In the genomic region with DNA sequence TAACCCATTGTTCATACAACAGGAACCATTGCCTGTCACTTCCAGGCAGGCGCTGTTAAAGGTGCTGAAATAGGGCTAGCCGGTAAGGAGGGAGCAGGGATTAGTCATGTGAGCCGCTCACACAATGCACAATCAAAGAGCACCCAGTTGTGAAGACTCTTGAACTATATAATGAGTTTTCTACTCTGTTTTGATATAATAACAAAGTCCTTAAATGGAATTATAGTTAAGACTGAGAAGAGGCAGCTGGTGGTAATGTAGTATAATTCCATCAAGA, we compare ENCODE assay signal across 15 mouse cellular contexts.
A peak's percentile ranks its signal among the peaks of the same experiment; 100 is the strongest.
DNase-seq lines count a peak whose midpoint lies in the region; ATAC-seq and TF ChIP-seq lines count a peak whose summit lies in the region.
"Had no signal": no experiment of that assay in that cellular context is flagged by ENCODE, and none has a peak within 500 bp of the region (broad histone marks: within the 10 kb centered on the region; RNA-seq: fewer than 3 reads in every experiment).

No protein-coding gene starts in this region.

- DNase-seq in forebrain, embryonic 14.5 days (ENCODE audit: low spot score) = no peak
- DNase-seq in forebrain, postnatal 0 days = no peak
- DNase-seq in limb, embryonic 11.5 days (ENCODE audit: low spot score) = peak; percentile 38
- DNase-seq in limb, embryonic 10.5 days (ENCODE audit: low spot score) = no peak
- peak; percentile 40 for DNase-seq in ES-E14 (ENCODE audit: low read depth, low spot score)
- DNase-seq in midbrain, embryonic 14.5 days = peak; percentile 40
- DNase-seq in left cerebral cortex, adult 8-10 months (ENCODE audit: low spot score in 2 of 2) = no peak
- DNase-seq: B cell, adult 2 months; cerebellum, adult 11-12 months; heart, adult 18-20 months; thymus, adult 18-20 months had no signal

- H3K9me3 ChIP-seq in forebrain, embryonic 14.5 days (replicated peaks; ENCODE audit: control insufficient read depth, low read length) = no peaks in the 10 kb centered on the region
- H3K9me3 ChIP-seq in forebrain, postnatal 0 days (ENCODE audit: low read length) = no peaks in the 10 kb centered on the region
- no peaks in the 10 kb centered on the region for H3K9me3 ChIP-seq in limb, embryonic 11.5 days (ENCODE audit: control insufficient read depth, low read length)
- H3K9me3 ChIP-seq in limb, embryonic 10.5 days (replicated peaks) = no peaks in the 10 kb centered on the region
- no peaks in the 10 kb centered on the region for H3K9me3 ChIP-seq in ES-E14 (ENCODE audit: control insufficient read depth, insufficient read depth, low read depth, low read length)
- no peaks in the 10 kb centered on the region for H3K9me3 ChIP-seq in midbrain, embryonic 14.5 days (ENCODE audit: control insufficient read depth, low read length)
- H3K9me3 ChIP-seq: heart, embryonic 15.5 days; lung, embryonic 15.5 days; megakaryocyte, embryonic 14.5 days had no signal

- H3K4me3 ChIP-seq in forebrain, embryonic 14.5 days (ENCODE audit: low read depth, low read length) = no peak overlapping the region
- H3K4me3 ChIP-seq in forebrain, postnatal 0 days (ENCODE audit: low read depth, low read length) = no peak overlapping the region
- no peak overlapping the region for H3K4me3 ChIP-seq in limb, embryonic 11.5 days (ENCODE audit: low read depth, low read length)
- no peak overlapping the region for H3K4me3 ChIP-seq in limb, embryonic 10.5 days
- no peak overlapping the region for H3K4me3 ChIP-seq in ES-E14 (ENCODE audit: insufficient read depth in 1 of 2, low read depth in 1 of 2, low read length in 2 of 2, poor library complexity in 1 of 2, severe bottlenecking in 1 of 2)
- no peak overlapping the region for H3K4me3 ChIP-seq in midbrain, embryonic 14.5 days (replicated peaks; ENCODE audit: low read depth, low read length)
- H3K4me3 ChIP-seq: heart, embryonic 15.5 days; lung, embryonic 15.5 days; megakaryocyte, embryonic 14.5 days had no signal

- no peaks in the 10 kb centered on the region for H3K36me3 ChIP-seq in forebrain, embryonic 14.5 days (ENCODE audit: control insufficient read depth, insufficient read depth, low read length)
- H3K36me3 ChIP-seq in forebrain, postnatal 0 days (ENCODE audit: insufficient read depth) = no peaks in the 10 kb centered on the region
- H3K36me3 ChIP-seq in limb, embryonic 11.5 days (ENCODE audit: control insufficient read depth, insufficient read depth, low read length) = no peaks in the 10 kb centered on the region
- H3K36me3 ChIP-seq in limb, embryonic 10.5 days = no peaks in the 10 kb centered on the region
- H3K36me3 ChIP-seq in ES-E14 (ENCODE audit: control insufficient read depth, insufficient read depth, low read length, poor library complexity, severe bottlenecking) = no peaks in the 10 kb centered on the region
- H3K36me3 ChIP-seq in midbrain, embryonic 14.5 days (ENCODE audit: control insufficient read depth, insufficient read depth, low read length) = no peaks in the 10 kb centered on the region
- H3K36me3 ChIP-seq: heart, embryonic 15.5 days; lung, embryonic 15.5 days had no signal

- no peak overlapping the region for H3K4me2 ChIP-seq in forebrain, embryonic 14.5 days (ENCODE audit: low read length)
- no peak overlapping the region for H3K4me2 ChIP-seq in forebrain, postnatal 0 days (ENCODE audit: low read depth)
- H3K4me2 ChIP-seq in limb, embryonic 11.5 days (ENCODE audit: low read depth, severe bottlenecking) = no peak overlapping the region
- no peak overlapping the region for H3K4me2 ChIP-seq in midbrain, embryonic 14.5 days (ENCODE audit: low read length)
- H3K4me2 ChIP-seq: heart, embryonic 15.5 days; lung, embryonic 15.5 days had no signal

- no peak for TF ChIP-seq CTCF in forebrain, postnatal 0 days (IDR thresholded peaks at IDR 0.05; ENCODE audit: low read depth)

- H3K9ac ChIP-seq in forebrain, embryonic 14.5 days (ENCODE audit: low read length) = no peak overlapping the region
- H3K9ac ChIP-seq in forebrain, postnatal 0 days = no peak overlapping the region
- H3K9ac ChIP-seq in limb, embryonic 11.5 days (ENCODE audit: low read length) = no peak overlapping the region
- H3K9ac ChIP-seq in ES-E14 (ENCODE audit: insufficient read depth, low read depth, low read length, poor library complexity, severe bottlenecking) = no peak overlapping the region
- no peak overlapping the region for H3K9ac ChIP-seq in midbrain, embryonic 14.5 days (replicated peaks; ENCODE audit: low read length)
- H3K9ac ChIP-seq: heart, embryonic 15.5 days; lung, embryonic 15.5 days had no signal

- peaks cover 7% of the 10 kb centered on the region for H3K4me1 ChIP-seq in forebrain, embryonic 14.5 days (ENCODE audit: control insufficient read depth, insufficient read depth, low read length)
- H3K4me1 ChIP-seq in forebrain, postnatal 0 days (ENCODE audit: insufficient read depth) = no peaks in the 10 kb centered on the region; the same call in 1 of the 2 replicates
- no peaks in the 10 kb centered on the region for H3K4me1 ChIP-seq in limb, embryonic 11.5 days (ENCODE audit: control insufficient read depth, insufficient read depth, low read length)
- H3K4me1 ChIP-seq in limb, embryonic 10.5 days = no peaks in the 10 kb centered on the region
- H3K4me1 ChIP-seq in ES-E14 (ENCODE audit: control insufficient read depth in 2 of 2, insufficient read depth in 2 of 2, low read length in 2 of 2, poor library complexity in 1 of 2) = 0 out of 4 replicates have a peak, but pooled peaks cover 0 to 2% of the 10 kb centered on the region in 2 experiments
- H3K4me1 ChIP-seq in midbrain, embryonic 14.5 days (ENCODE audit: control insufficient read depth, insufficient read depth, low read length) = peaks cover 9% of the 10 kb centered on the region
- H3K4me1 ChIP-seq: heart, embryonic 15.5 days; lung, embryonic 15.5 days; megakaryocyte, embryonic 14.5 days had no signal

- WGBS in forebrain, embryonic 14.5 days = 7% methylated on average over 3 of the region's 3 CpGs
- 20% methylated on average over 3 of the region's 3 CpGs for WGBS in forebrain, postnatal 0 days
- 18% methylated on average over 3 of the region's 3 CpGs for WGBS in limb, embryonic 11.5 days
- 21% methylated on average over 3 of the region's 3 CpGs for WGBS in limb, embryonic 10.5 days
- WGBS in midbrain, embryonic 14.5 days = 19% methylated on average over 3 of the region's 3 CpGs

- no peak overlapping the region for H3K27ac ChIP-seq in forebrain, embryonic 14.5 days (ENCODE audit: low read depth, low read length)
- no peak overlapping the region for H3K27ac ChIP-seq in forebrain, postnatal 0 days (ENCODE audit: low read depth, low read length)
- no peak overlapping the region for H3K27ac ChIP-seq in limb, embryonic 11.5 days (replicated peaks; ENCODE audit: low read depth, low read length)
- no peak overlapping the region for H3K27ac ChIP-seq in limb, embryonic 10.5 days
- H3K27ac ChIP-seq in ES-E14 (ENCODE audit: insufficient read depth, low read depth, low read length, poor library complexity, severe bottlenecking) = no peak overlapping the region
- H3K27ac ChIP-seq in midbrain, embryonic 14.5 days (replicated peaks; ENCODE audit: low read depth, low read length) = peak overlapping the region; percentile 42
- H3K27ac ChIP-seq: heart, embryonic 15.5 days; lung, embryonic 15.5 days had no signal

- ATAC-seq in forebrain, embryonic 14.5 days = peak; percentile 60
- ATAC-seq in forebrain, postnatal 0 days = no peak
- no peak for ATAC-seq in limb, embryonic 11.5 days (ENCODE audit: insufficient number of reproducible peaks, low FRiP score, low TSS enrichment, low read depth)
- no peak for ATAC-seq in midbrain, embryonic 14.5 days (ENCODE audit: low FRiP score, low TSS enrichment)
- ATAC-seq in inflammation-experienced regulatory T-cells, adult 6 months = no peak

- in situ Hi-C loops in ES-E14 (cut with MboI; ENCODE audit: low sequenced_read_pairs in 2 of 2, unreplicated experiment in 2 of 2) = no loop called here

- no peaks in the 10 kb centered on the region for H3K27me3 ChIP-seq in forebrain, embryonic 14.5 days (replicated peaks; ENCODE audit: control insufficient read depth, insufficient read depth, low read length)
- H3K27me3 ChIP-seq in forebrain, postnatal 0 days (ENCODE audit: insufficient read depth, low read length) = no peaks in the 10 kb centered on the region
- no peaks in the 10 kb centered on the region for H3K27me3 ChIP-seq in limb, embryonic 11.5 days (ENCODE audit: control insufficient read depth, insufficient read depth, low read length)
- no peaks in the 10 kb centered on the region for H3K27me3 ChIP-seq in limb, embryonic 10.5 days (ENCODE audit: low read depth, poor library complexity, severe bottlenecking)
- no peaks in the 10 kb centered on the region for H3K27me3 ChIP-seq in midbrain, embryonic 14.5 days (ENCODE audit: control insufficient read depth, insufficient read depth, low read length)
- H3K27me3 ChIP-seq: heart, embryonic 15.5 days; lung, embryonic 15.5 days; megakaryocyte, embryonic 14.5 days had no signal

TF ChIP-seq in ES-E14, 5 proteins besides CTCF, POLR2A, EP300 and RAD21:
- TF ChIP-seq ZNF384 (IDR thresholded peaks at IDR 0.05; ENCODE audit: low read depth, low read length) = no peak
- no peak for TF ChIP-seq ZC3H11A (IDR thresholded peaks at IDR 0.05; ENCODE audit: borderline replicate concordance, low read depth, low read length)
- no peak for TF ChIP-seq HCFC1 (IDR thresholded peaks at IDR 0.05; ENCODE audit: borderline replicate concordance, insufficient read depth, low read length)
- TF ChIP-seq MAFK (IDR thresholded peaks at IDR 0.05; ENCODE audit: insufficient read depth, low read depth, low read length) = no peak
- TF ChIP-seq CHD2 (IDR thresholded peaks at IDR 0.05; ENCODE audit: low read depth, low read length) = no peak

Comparison
In these comparisons a context has a peak if more than half of its experiments do, and no peak if none do; other contexts are left out.
1. DNase-seq: peak in limb, embryonic 11.5 days (single experiment), ES-E14 (single experiment) and midbrain, embryonic 14.5 days (single experiment); none in forebrain, embryonic 14.5 days (single experiment), forebrain, postnatal 0 days (single experiment), limb, embryonic 10.5 days (single experiment) and left cerebral cortex, adult 8-10 months (0 of 2).